Mouse (Mus musculus): ENCODE results near the gene Trp53rkb. TPM values are rescaled to one million over a fixed set of nuclear protein-coding genes. Genes with fewer than 3 reads are reported as not detected.
A peak's percentile ranks its signal among the peaks of the same experiment; 100 is the strongest.
"Not testable (repeated sequence)": the region's sequence is repeated elsewhere in the genome, so short reads cannot be mapped to it uniquely, and the experiment has no call there.

The Trp53rkb gene
- 5.7 and 7.9 TPM in 2 replicates for polyA plus RNA-seq (2014; fragmentation: Nextera tagmentation; extraction: Ambion mirVana)

- Histone ChIP-seq H3K4me2 (replicated peaks; ENCODE audit: low read depth, low read length) (peak within 1 kb of the TSS; percentile 40), H3K4me3 (ENCODE audit: low read depth, low read length) (peak within 1 kb of the TSS; percentile 72), H3K9me3 (ENCODE audit: control insufficient read depth, low read depth, low read length) (no peaks in the 10 kb centered on the region), H3K4me1 (ENCODE audit: control insufficient read depth, insufficient read depth, low read length) (peaks cover 5% of the 10 kb centered on the region), H3K9ac (replicated peaks; ENCODE audit: low read depth, low read length) (peak within 1 kb of the TSS; percentile 72), H3K27ac (ENCODE audit: low read length) (peak within 1 kb of the TSS; percentile 35; the same call in 1 of the 2 replicates), H3K36me3 (ENCODE audit: control insufficient read depth, insufficient read depth, low read length) (peaks cover 7% of the 10 kb centered on the region), H3K27me3 (ENCODE audit: control insufficient read depth, insufficient read depth, low read length) (no peaks in the 10 kb centered on the region)
- ATAC-seq (ENCODE audit: insufficient number of reproducible peaks, insufficient read depth, low FRiP score, low read depth), result no peak
- WGBS, result 69% methylated on average over 5 of the region's 5 CpGs
Measured at GRCm38 (mm10) chr2:166792355-166792754, at the start of gene Trp53rkb. Gene Trp53rkb (plus strand): TSS chr2:166792531.

- Histone ChIP-seq H3K9me3 (ENCODE audit: control insufficient read depth, low read depth, low read length) (no peaks in the 10 kb centered on the region), H3K9ac (replicated peaks; ENCODE audit: low read depth, low read length) (no peak overlapping the region), H3K4me2 (replicated peaks; ENCODE audit: low read depth, low read length) (no peak overlapping the region), H3K27me3 (ENCODE audit: control insufficient read depth, insufficient read depth, low read length) (no peaks in the 10 kb centered on the region), H3K4me3 (ENCODE audit: low read depth, low read length) (no peak overlapping the region), H3K27ac (ENCODE audit: low read length) (no peak overlapping the region), H3K4me1 (ENCODE audit: control insufficient read depth, insufficient read depth, low read length) (peaks cover 7% of the 10 kb centered on the region), H3K36me3 (ENCODE audit: control insufficient read depth, insufficient read depth, low read length) (no peaks in the 10 kb centered on the region)
- no peak for ATAC-seq (ENCODE audit: insufficient number of reproducible peaks, insufficient read depth, low FRiP score, low read depth)
- WGBS, result 67% methylated on average over 4 of the region's 4 CpGs
Measured at GRCm38 (mm10) chr2:166743504-166743903, 48.8 kb upstream of the Trp53rkb start.

- H3K4me2 ChIP-seq (replicated peaks; ENCODE audit: low read depth, low read length), result no peak overlapping the region
- H3K4me3 ChIP-seq (ENCODE audit: low read depth, low read length), result no peak overlapping the region
- no peaks in the 10 kb centered on the region for H3K27me3 ChIP-seq (ENCODE audit: control insufficient read depth, insufficient read depth, low read length)
- WGBS, result 77% methylated on average over 7 of the region's 7 CpGs
- no peak for ATAC-seq (ENCODE audit: insufficient number of reproducible peaks, insufficient read depth, low FRiP score, low read depth)
- H3K9me3 ChIP-seq (ENCODE audit: control insufficient read depth, low read depth, low read length), result no peaks in the 10 kb centered on the region
- H3K4me1 ChIP-seq (ENCODE audit: control insufficient read depth, insufficient read depth, low read length), result peaks cover 7% of the 10 kb centered on the region
- H3K36me3 ChIP-seq (ENCODE audit: control insufficient read depth, insufficient read depth, low read length), result no peaks in the 10 kb centered on the region
- H3K9ac ChIP-seq (replicated peaks; ENCODE audit: low read depth, low read length), result no peak overlapping the region
- H3K27ac ChIP-seq (ENCODE audit: low read length), result no peak overlapping the region
Measured at GRCm38 (mm10) chr2:166744433-166744832, 47.9 kb upstream of the Trp53rkb start.

GRCm38 (mm10) chr2:166745849-166746248 lies 46.5 kb upstream of the Trp53rkb start:
- Histone ChIP-seq H3K36me3 (ENCODE audit: control insufficient read depth, insufficient read depth, low read length) (no peaks in the 10 kb centered on the region), H3K27ac (ENCODE audit: low read length) (no peak overlapping the region), H3K4me2 (replicated peaks; ENCODE audit: low read depth, low read length) (no peak overlapping the region), H3K4me1 (ENCODE audit: control insufficient read depth, insufficient read depth, low read length) (peaks cover 7% of the 10 kb centered on the region), H3K27me3 (ENCODE audit: control insufficient read depth, insufficient read depth, low read length) (no peaks in the 10 kb centered on the region), H3K9ac (replicated peaks; ENCODE audit: low read depth, low read length) (no peak overlapping the region), H3K4me3 (ENCODE audit: low read depth, low read length) (no peak overlapping the region), H3K9me3 (ENCODE audit: control insufficient read depth, low read depth, low read length) (no peaks in the 10 kb centered on the region)
- 81% methylated on average over 9 of the region's 9 CpGs for WGBS
- no peak for ATAC-seq (ENCODE audit: insufficient number of reproducible peaks, insufficient read depth, low FRiP score, low read depth)

GRCm38 (mm10) chr2:166746261-166746913 lies 45.9 kb upstream of the Trp53rkb start:
- H3K9ac ChIP-seq (replicated peaks; ENCODE audit: low read depth, low read length); H3K27ac ChIP-seq (ENCODE audit: low read length); H3K4me2 ChIP-seq (replicated peaks; ENCODE audit: low read depth, low read length); H3K27me3 ChIP-seq (ENCODE audit: control insufficient read depth, insufficient read depth, low read length); H3K4me1 ChIP-seq (ENCODE audit: control insufficient read depth, insufficient read depth, low read length); H3K4me3 ChIP-seq (ENCODE audit: low read depth, low read length); H3K36me3 ChIP-seq (ENCODE audit: control insufficient read depth, insufficient read depth, low read length); H3K9me3 ChIP-seq (ENCODE audit: control insufficient read depth, low read depth, low read length); ATAC-seq (ENCODE audit: insufficient number of reproducible peaks, insufficient read depth, low FRiP score, low read depth): not testable (repeated sequence)
- 52% methylated on average over 14 of the region's 14 CpGs for whole genome bisulfite sequencing

- WGBS, result 90% methylated on average over 6 of the region's 6 CpGs
- no peak for ATAC-seq (ENCODE audit: insufficient number of reproducible peaks, insufficient read depth, low FRiP score, low read depth)
- H3K27me3 ChIP-seq (ENCODE audit: control insufficient read depth, insufficient read depth, low read length), result no peaks in the 10 kb centered on the region
- no peak overlapping the region for H3K4me2 ChIP-seq (replicated peaks; ENCODE audit: low read depth, low read length)
- H3K9me3 ChIP-seq (ENCODE audit: control insufficient read depth, low read depth, low read length), result no peaks in the 10 kb centered on the region
- H3K27ac ChIP-seq (ENCODE audit: low read length), result no peak overlapping the region
- H3K9ac ChIP-seq (replicated peaks; ENCODE audit: low read depth, low read length), result no peak overlapping the region
- no peaks in the 10 kb centered on the region for H3K36me3 ChIP-seq (ENCODE audit: control insufficient read depth, insufficient read depth, low read length)
- peaks cover 4% of the 10 kb centered on the region; the same call in 1 of the 2 replicates for H3K4me1 ChIP-seq (ENCODE audit: control insufficient read depth, insufficient read depth, low read length)
- no peak overlapping the region for H3K4me3 ChIP-seq (ENCODE audit: low read depth, low read length)
Measured at GRCm38 (mm10) chr2:166750620-166751191, 41.6 kb upstream of the Trp53rkb start.

- ATAC-seq (ENCODE audit: insufficient number of reproducible peaks, insufficient read depth, low FRiP score, low read depth), result no peak
Measured at GRCm38 (mm10) chr2:166754194-166754593, 38.1 kb upstream of the Trp53rkb start.

GRCm38 (mm10) chr2:166754760-166755159 lies 37.6 kb upstream of the Trp53rkb start:
- Histone ChIP-seq H3K27me3 (ENCODE audit: control insufficient read depth, insufficient read depth, low read length) (no peaks in the 10 kb centered on the region), H3K9me3 (ENCODE audit: control insufficient read depth, low read depth, low read length) (no peaks in the 10 kb centered on the region), H3K4me1 (ENCODE audit: control insufficient read depth, insufficient read depth, low read length) (no peaks in the 10 kb centered on the region), H3K9ac (replicated peaks; ENCODE audit: low read depth, low read length) (no peak overlapping the region), H3K36me3 (ENCODE audit: control insufficient read depth, insufficient read depth, low read length) (no peaks in the 10 kb centered on the region), H3K27ac (ENCODE audit: low read length) (no peak overlapping the region), H3K4me2 (replicated peaks; ENCODE audit: low read depth, low read length) (no peak overlapping the region), H3K4me3 (ENCODE audit: low read depth, low read length) (no peak overlapping the region)
- 81% methylated on average over 7 of the region's 7 CpGs for WGBS
- ATAC-seq (ENCODE audit: insufficient number of reproducible peaks, insufficient read depth, low FRiP score, low read depth), result no peak

More at GRCm38 (mm10) chr2:166754194-166754593, 38.1 kb upstream of the Trp53rkb start:
- H3K36me3 ChIP-seq (ENCODE audit: control insufficient read depth, insufficient read depth, low read length), result no peaks in the 10 kb centered on the region
- H3K27ac ChIP-seq (ENCODE audit: low read length), result no peak overlapping the region
- WGBS, result 52% methylated on average over 4 of the region's 4 CpGs
- H3K27me3 ChIP-seq (ENCODE audit: control insufficient read depth, insufficient read depth, low read length), result no peaks in the 10 kb centered on the region
- H3K4me3 ChIP-seq (ENCODE audit: low read depth, low read length), result no peak overlapping the region
- H3K9ac ChIP-seq (replicated peaks; ENCODE audit: low read depth, low read length), result no peak overlapping the region
- H3K9me3 ChIP-seq (ENCODE audit: control insufficient read depth, low read depth, low read length), result no peaks in the 10 kb centered on the region
- H3K4me1 ChIP-seq (ENCODE audit: control insufficient read depth, insufficient read depth, low read length), result no peaks in the 10 kb centered on the region
- no peak overlapping the region for H3K4me2 ChIP-seq (replicated peaks; ENCODE audit: low read depth, low read length)

Measured in stomach, embryonic 14.5 days (tissue).